Comparison of ENCODE assay signal across 8 mouse cellular contexts in genomic region chr11:100640159-100640906, GRCm38 (mm10). TPM values are rescaled to one million over a fixed set of nuclear protein-coding genes. Genes with fewer than 3 reads are reported as not detected.
A peak's percentile ranks its signal among the peaks of the same experiment; 100 is the strongest.
DNase-seq lines count a peak whose midpoint lies in the region; ATAC-seq and TF ChIP-seq lines count a peak whose summit lies in the region.

No protein-coding gene starts in this region.

- H3K27ac ChIP-seq in embryonic facial prominence, embryonic 14.5 days (replicated peaks; ENCODE audit: low read depth, low read length): no peak overlapping the region
- 0 out of 2 replicates have a peak overlapping the region, but pooled peaks have one; percentile 44 for H3K27ac ChIP-seq in hindbrain, embryonic 13.5 days
- H3K27ac ChIP-seq in limb, embryonic 14.5 days (replicated peaks; ENCODE audit: low read depth, low read length): no peak overlapping the region
- H3K27ac ChIP-seq in neural tube, embryonic 11.5 days (ENCODE audit: low read depth, low read length): no peak overlapping the region

- 9% methylated on average over 37 of the region's 52 CpGs for WGBS in embryonic facial prominence, embryonic 14.5 days
- WGBS in hindbrain, embryonic 13.5 days: 9% methylated on average over 52 of the region's 52 CpGs
- WGBS in limb, embryonic 14.5 days: 8% methylated on average over 51 of the region's 52 CpGs
- 8% methylated on average over 52 of the region's 52 CpGs for WGBS in neural tube, embryonic 11.5 days

- DNase-seq in cerebellum, adult 8-10 months: peak; percentile 44
- no peak for DNase-seq in cerebellum, adult 11-12 months
- DNase-seq in ES-CJ7 (ENCODE audit: low read depth, low spot score): peak; percentile 82
- DNase-seq in embryonic facial prominence, embryonic 14.5 days (ENCODE audit: low spot score): peak; percentile 70
- DNase-seq in limb, embryonic 14.5 days (ENCODE audit: low spot score): peak; percentile 40
- DNase-seq in neural tube, embryonic 11.5 days (ENCODE audit: low spot score): peak; percentile 72
- DNase-seq in ovary, postnatal 36 days (ENCODE audit: low spot score): no peak

- no peak for TF ChIP-seq POLR2A in limb, embryonic 14.5 days (IDR thresholded peaks at IDR 0.05; ENCODE audit: borderline replicate concordance, extremely low read depth, insufficient read depth, insufficient read length)

- peak; percentile 59; the same call in 1 of the 2 replicates for ATAC-seq in embryonic facial prominence, embryonic 14.5 days (ENCODE audit: low read depth)
- peak; percentile 57 for ATAC-seq in hindbrain, embryonic 13.5 days (ENCODE audit: low FRiP score)
- no peak; the same call in 1 of the 2 replicates for ATAC-seq in limb, embryonic 14.5 days (ENCODE audit: low FRiP score, low read depth)
- no peak for ATAC-seq in neural tube, embryonic 11.5 days (ENCODE audit: insufficient read depth, low FRiP score, low TSS enrichment)

- no peaks in the 10 kb centered on the region for H3K36me3 ChIP-seq in embryonic facial prominence, embryonic 14.5 days (ENCODE audit: control insufficient read depth, insufficient read depth, low read length)
- no peaks in the 10 kb centered on the region for H3K36me3 ChIP-seq in hindbrain, embryonic 13.5 days
- no peaks in the 10 kb centered on the region for H3K36me3 ChIP-seq in limb, embryonic 14.5 days (ENCODE audit: control insufficient read depth, insufficient read depth, low read length)
- H3K36me3 ChIP-seq in neural tube, embryonic 11.5 days (ENCODE audit: control insufficient read depth, insufficient read depth, low read length): no peaks in the 10 kb centered on the region

- no peaks in the 10 kb centered on the region for H3K9me3 ChIP-seq in embryonic facial prominence, embryonic 14.5 days (ENCODE audit: control insufficient read depth, low read length)
- no peaks in the 10 kb centered on the region for H3K9me3 ChIP-seq in hindbrain, embryonic 13.5 days
- no peaks in the 10 kb centered on the region for H3K9me3 ChIP-seq in limb, embryonic 14.5 days (ENCODE audit: control insufficient read depth, low read length)
- no peaks in the 10 kb centered on the region for H3K9me3 ChIP-seq in neural tube, embryonic 11.5 days (ENCODE audit: control insufficient read depth, low read length)

- H3K9ac ChIP-seq in embryonic facial prominence, embryonic 14.5 days (ENCODE audit: low read depth, low read length): peak overlapping the region; percentile 54
- H3K9ac ChIP-seq in hindbrain, embryonic 13.5 days: peak overlapping the region; percentile 69
- H3K9ac ChIP-seq in limb, embryonic 14.5 days (ENCODE audit: low read depth, low read length, severe bottlenecking): peak overlapping the region; percentile 26; the same call in 1 of the 2 replicates
- H3K9ac ChIP-seq in neural tube, embryonic 11.5 days (ENCODE audit: low read length): peak overlapping the region; percentile 20; the same call in 1 of the 2 replicates

- H3K4me3 ChIP-seq in embryonic facial prominence, embryonic 14.5 days (ENCODE audit: low read depth, low read length): peak overlapping the region; percentile 38
- peak overlapping the region; percentile 44 for H3K4me3 ChIP-seq in hindbrain, embryonic 13.5 days
- H3K4me3 ChIP-seq in limb, embryonic 14.5 days (replicated peaks; ENCODE audit: low read length): peak overlapping the region; percentile 32
- H3K4me3 ChIP-seq in neural tube, embryonic 11.5 days (ENCODE audit: low read depth, low read length): peak overlapping the region; percentile 21

- peaks cover 19% of the 10 kb centered on the region for H3K27me3 ChIP-seq in embryonic facial prominence, embryonic 14.5 days (replicated peaks; ENCODE audit: control insufficient read depth, insufficient read depth, low read length)
- H3K27me3 ChIP-seq in hindbrain, embryonic 13.5 days: peaks cover 42% of the 10 kb centered on the region
- peaks cover 14% of the 10 kb centered on the region for H3K27me3 ChIP-seq in limb, embryonic 14.5 days (ENCODE audit: control insufficient read depth, insufficient read depth, low read length)
- H3K27me3 ChIP-seq in neural tube, embryonic 11.5 days (ENCODE audit: control insufficient read depth, insufficient read depth, low read length): peaks cover 14% of the 10 kb centered on the region

- 0 out of 2 replicates have a peak, but pooled peaks cover 5% of the 10 kb centered on the region for H3K4me1 ChIP-seq in embryonic facial prominence, embryonic 14.5 days (ENCODE audit: control insufficient read depth, insufficient read depth, low read length)
- H3K4me1 ChIP-seq in hindbrain, embryonic 13.5 days (replicated peaks): peaks cover 18% of the 10 kb centered on the region
- H3K4me1 ChIP-seq in limb, embryonic 14.5 days (ENCODE audit: control insufficient read depth, insufficient read depth, low read length): peaks cover 10% of the 10 kb centered on the region
- 0 out of 2 replicates have a peak, but pooled peaks cover 4% of the 10 kb centered on the region for H3K4me1 ChIP-seq in neural tube, embryonic 11.5 days (ENCODE audit: control insufficient read depth, insufficient read depth, low read length)

- peak overlapping the region; percentile 72 for H3K4me2 ChIP-seq in embryonic facial prominence, embryonic 14.5 days (ENCODE audit: low read depth, low read length)
- H3K4me2 ChIP-seq in hindbrain, embryonic 13.5 days: peak overlapping the region; percentile 73
- peak overlapping the region; percentile 72 for H3K4me2 ChIP-seq in limb, embryonic 14.5 days (replicated peaks; ENCODE audit: low read depth, low read length, severe bottlenecking)
- H3K4me2 ChIP-seq in neural tube, embryonic 11.5 days (ENCODE audit: low read depth): peak overlapping the region; percentile 68

RNA-seq across cellular contexts. Expression of gene Dnajc7, which starts 20.4 kb away (rescaled TPM):
- 58.2 and 64.5 TPM in 2 replicates for polyA plus RNA-seq in embryonic facial prominence, embryonic 14.5 days (2014; fragmentation: Nextera tagmentation; extraction: Ambion mirVana)
- polyA plus RNA-seq in hindbrain, embryonic 13.5 days (2015; fragmentation: Nextera tagmentation; extraction: Ambion mirVana): 308 and 315 TPM in 2 replicates
- 179 and 225 TPM in 2 replicates for polyA plus RNA-seq in limb, embryonic 14.5 days (2012; rRNA removed)
- polyA plus RNA-seq in limb, embryonic 14.5 days (2014; fragmentation: Nextera tagmentation; extraction: Ambion mirVana): 73.3 and 74.1 TPM in 2 replicates
- 77.0 and 81.1 TPM in 2 replicates for polyA plus RNA-seq in neural tube, embryonic 11.5 days (2014; fragmentation: Nextera tagmentation; extraction: Ambion mirVana)

RNA-seq across cellular contexts. Expression of gene Nkiras2, which starts 21.3 kb away (rescaled TPM):
- 67.1 and 81.0 TPM in 2 replicates for polyA plus RNA-seq in embryonic facial prominence, embryonic 14.5 days (2014; fragmentation: Nextera tagmentation; extraction: Ambion mirVana)
- polyA plus RNA-seq in hindbrain, embryonic 13.5 days (2015; fragmentation: Nextera tagmentation; extraction: Ambion mirVana): 110 and 115 TPM in 2 replicates
- polyA plus RNA-seq in limb, embryonic 14.5 days (2012; rRNA removed): 68.7 and 90.5 TPM in 2 replicates
- polyA plus RNA-seq in limb, embryonic 14.5 days (2014; fragmentation: Nextera tagmentation; extraction: Ambion mirVana): 76.4 and 82.9 TPM in 2 replicates
- 112 and 115 TPM in 2 replicates for polyA plus RNA-seq in neural tube, embryonic 11.5 days (2014; fragmentation: Nextera tagmentation; extraction: Ambion mirVana)

RNA-seq across cellular contexts. Expression of gene Zfp385c, which starts 51.9 kb away (rescaled TPM):
- 1.7 TPM in 2 replicates for polyA plus RNA-seq in embryonic facial prominence, embryonic 14.5 days (2014; fragmentation: Nextera tagmentation; extraction: Ambion mirVana)
- 0.13 and 0.40 TPM in 2 replicates for polyA plus RNA-seq in hindbrain, embryonic 13.5 days (2015; fragmentation: Nextera tagmentation; extraction: Ambion mirVana)
- 6.4 and 10.0 TPM in 2 replicates for polyA plus RNA-seq in limb, embryonic 14.5 days (2012; rRNA removed)
- 0.72 and 1.5 TPM in 2 replicates for polyA plus RNA-seq in limb, embryonic 14.5 days (2014; fragmentation: Nextera tagmentation; extraction: Ambion mirVana)
- 0.32 TPM in 1 of 2 replicates, not detected in the other for polyA plus RNA-seq in neural tube, embryonic 11.5 days (2014; fragmentation: Nextera tagmentation; extraction: Ambion mirVana)

Comparison
In these comparisons a context has a peak if more than half of its experiments do, and no peak if none do; other contexts are left out.
1. DNase-seq: peak in cerebellum, adult 8-10 months (single experiment), ES-CJ7 (single experiment), embryonic facial prominence, embryonic 14.5 days (single experiment), limb, embryonic 14.5 days (single experiment) and neural tube, embryonic 11.5 days (single experiment); none in cerebellum, adult 11-12 months (single experiment) and ovary, postnatal 36 days (single experiment).
2. ATAC-seq: peak in embryonic facial prominence, embryonic 14.5 days (single experiment) and hindbrain, embryonic 13.5 days (single experiment); none in limb, embryonic 14.5 days (single experiment) and neural tube, embryonic 11.5 days (single experiment).
3. Peak in every context shown above with its lines, with median percentiles within 50 percentile points of each other: H3K4me2 ChIP-seq, H3K4me3 ChIP-seq and H3K9ac ChIP-seq.